Mouse (Mus musculus) liver, adult 2 months (tissue): ENCODE results near the gene 0610030E20Rik.

Source experiments
- CTCF ChIP-seq: fragments of 200-500 bp; IDR thresholded peaks from 2 replicates; pipeline ENCODE4 v1.5.1; 2011; ENCODE audit warnings: low read depth, low read length, control low read depth
- POLR2A ChIP-seq: fragments of 200-500 bp; IDR thresholded peaks from 2 replicates; pipeline ENCODE4 v1.6.1; 2011; ENCODE audit warnings: low read length, control low read depth; ENCODE audit not compliant: insufficient read depth; ENCODE audit errors: extremely low read depth

GRCm38 (mm10) chr6:72330133-72330532, 17.0 kb upstream of the 0610030E20Rik start:
- TF ChIP-seq CTCF, result no peak
- TF ChIP-seq POLR2A, result no peak
